ENCODE assay signal across 20 mouse cellular contexts in genomic region chr17:30529632-30530541, GRCm38 (mm10). TPM values are rescaled to one million over a fixed set of nuclear protein-coding genes. Genes with fewer than 3 reads are reported as not detected.
DNase-seq lines count a peak whose midpoint lies in the region; ATAC-seq lines count a peak whose summit lies in the region.
"Had no signal": no experiment of that assay in that cellular context is flagged by ENCODE, and none has a peak within 500 bp of the region (broad histone marks: within the 10 kb centered on the region; RNA-seq: fewer than 3 reads in every experiment).

No protein-coding gene starts in this region.

- no peak overlapping the region for H3K9ac ChIP-seq in embryonic facial prominence, embryonic 14.5 days (ENCODE audit: low read depth, low read length)
- no peak overlapping the region for H3K9ac ChIP-seq in heart, embryonic 11.5 days (ENCODE audit: low read depth, low read length)
- H3K9ac ChIP-seq: heart, embryonic 15.5 days; liver, postnatal 0 days; neural tube, embryonic 13.5 days had no signal

- H3K27me3 ChIP-seq in embryonic facial prominence, embryonic 14.5 days (replicated peaks; ENCODE audit: control insufficient read depth, insufficient read depth, low read length) = no peaks in the 10 kb centered on the region
- no peaks in the 10 kb centered on the region for H3K27me3 ChIP-seq in heart, embryonic 11.5 days (ENCODE audit: control insufficient read depth, insufficient read depth, low read length)
- H3K27me3 ChIP-seq: heart, embryonic 15.5 days; megakaryocyte, embryonic 14.5 days; neural tube, embryonic 13.5 days; Patski had no signal

- H3K4me1 ChIP-seq in embryonic facial prominence, embryonic 14.5 days (ENCODE audit: control insufficient read depth, insufficient read depth, low read length) = peaks cover 6% of the 10 kb centered on the region
- peaks cover 8% of the 10 kb centered on the region for H3K4me1 ChIP-seq in heart, embryonic 11.5 days (ENCODE audit: control insufficient read depth, insufficient read depth, low read length)
- H3K4me1 ChIP-seq: heart, embryonic 15.5 days had no signal

- peaks cover 7% of the 10 kb centered on the region; the same call in 1 of the 2 replicates for H3K36me3 ChIP-seq in embryonic facial prominence, embryonic 14.5 days (ENCODE audit: control insufficient read depth, insufficient read depth, low read length)
- no peaks in the 10 kb centered on the region for H3K36me3 ChIP-seq in heart, embryonic 11.5 days (ENCODE audit: control insufficient read depth, insufficient read depth, low read length)

- ATAC-seq in embryonic facial prominence, embryonic 14.5 days (ENCODE audit: low read depth) = peak; percentile 44; the same call in 1 of the 2 replicates
- ATAC-seq in heart, embryonic 11.5 days (replicated peaks; ENCODE audit: insufficient number of reproducible peaks, low FRiP score, low TSS enrichment) = no peak
- ATAC-seq: hindbrain, embryonic 16.5 days; liver, postnatal 0 days; Patski had no signal

- no peaks in the 10 kb centered on the region for H3K9me3 ChIP-seq in embryonic facial prominence, embryonic 14.5 days (ENCODE audit: control insufficient read depth, low read length)
- H3K9me3 ChIP-seq in heart, embryonic 11.5 days (replicated peaks; ENCODE audit: control insufficient read depth, low read length) = no peaks in the 10 kb centered on the region
- H3K9me3 ChIP-seq: heart, embryonic 15.5 days; neural tube, embryonic 13.5 days had no signal

- no peak overlapping the region for H3K27ac ChIP-seq in embryonic facial prominence, embryonic 14.5 days (replicated peaks; ENCODE audit: low read depth, low read length)
- no peak overlapping the region for H3K27ac ChIP-seq in heart, embryonic 11.5 days (ENCODE audit: low read depth, low read length)
- H3K27ac ChIP-seq: gastrocnemius, adult 2 months; heart, embryonic 15.5 days; neural tube, embryonic 13.5 days had no signal

- H3K4me3 ChIP-seq in embryonic facial prominence, embryonic 14.5 days (ENCODE audit: low read depth, low read length) = no peak overlapping the region
- no peak overlapping the region for H3K4me3 ChIP-seq in heart, embryonic 11.5 days (ENCODE audit: low read depth, low read length)
- H3K4me3 ChIP-seq: gastrocnemius, adult 2 months; heart, embryonic 15.5 days; megakaryocyte, embryonic 14.5 days; neural tube, embryonic 13.5 days had no signal

- no peak overlapping the region for H3K4me2 ChIP-seq in embryonic facial prominence, embryonic 14.5 days (ENCODE audit: low read depth, low read length)
- H3K4me2 ChIP-seq in heart, embryonic 11.5 days = no peak overlapping the region
- H3K4me2 ChIP-seq: heart, embryonic 15.5 days; neural tube, embryonic 13.5 days had no signal

- WGBS in embryonic facial prominence, embryonic 14.5 days = 56% methylated on average over 12 of the region's 12 CpGs
- 81% methylated on average over 12 of the region's 12 CpGs for WGBS in heart, embryonic 11.5 days (ENCODE audit: insufficient replicate concordance)

- peak; percentile 45 to 47 for DNase-seq in frontal cortex, postnatal 36 days (ENCODE audit: low spot score in 2 of 2)
- DNase-seq in frontal cortex, postnatal 14 days (ENCODE audit: low spot score in 2 of 2) = no peak
- peak; percentile 57 for DNase-seq in right cerebral cortex, adult 18-20 months
- DNase-seq in right cerebral cortex, postnatal 14 days = no peak
- DNase-seq in embryonic facial prominence, embryonic 14.5 days (ENCODE audit: low spot score) = peak; percentile 42
- DNase-seq in cerebellum, postnatal 14 days = no peak
- DNase-seq: adrenal gland, postnatal 14 days; B cell, adult 2 months; cerebellum, adult 11 months; gastrocnemius, adult 2 months; kidney, adult 11 months; liver; liver, postnatal 0 days; lung, postnatal 10 days had no signal

RNA-seq across cellular contexts. Expression of gene Btbd9, which starts 46.4 kb away (rescaled TPM):
- polyA plus RNA-seq in embryonic facial prominence, embryonic 14.5 days (2014; fragmentation: Nextera tagmentation; extraction: Ambion mirVana) = 38.0 and 52.7 TPM in 2 replicates
- 32.8 and 41.9 TPM in 2 replicates for polyA plus RNA-seq in heart, embryonic 11.5 days (2014; fragmentation: Nextera tagmentation; extraction: Ambion mirVana)

Comparison
In these comparisons a context has a peak if more than half of its experiments do, and no peak if none do; other contexts are left out.
1. DNase-seq: peak in frontal cortex, postnatal 36 days (2 of 2), right cerebral cortex, adult 18-20 months (single experiment) and embryonic facial prominence, embryonic 14.5 days (single experiment); none in frontal cortex, postnatal 14 days (0 of 2), right cerebral cortex, postnatal 14 days (single experiment) and cerebellum, postnatal 14 days (0 of 2).